Mouse (Mus musculus): ENCODE data around the gene Tfap4. TPM values are rescaled to one million over a fixed set of nuclear protein-coding genes. Genes with fewer than 3 reads are reported as not detected.
"Not testable (repeated sequence)": the region's sequence is repeated elsewhere in the genome, so short reads cannot be mapped to it uniquely, and the experiment has no call there.

The Tfap4 gene
- polyA plus RNA-seq, 1 experiment from 2014 or later, result 8.1 TPM

DNA sequence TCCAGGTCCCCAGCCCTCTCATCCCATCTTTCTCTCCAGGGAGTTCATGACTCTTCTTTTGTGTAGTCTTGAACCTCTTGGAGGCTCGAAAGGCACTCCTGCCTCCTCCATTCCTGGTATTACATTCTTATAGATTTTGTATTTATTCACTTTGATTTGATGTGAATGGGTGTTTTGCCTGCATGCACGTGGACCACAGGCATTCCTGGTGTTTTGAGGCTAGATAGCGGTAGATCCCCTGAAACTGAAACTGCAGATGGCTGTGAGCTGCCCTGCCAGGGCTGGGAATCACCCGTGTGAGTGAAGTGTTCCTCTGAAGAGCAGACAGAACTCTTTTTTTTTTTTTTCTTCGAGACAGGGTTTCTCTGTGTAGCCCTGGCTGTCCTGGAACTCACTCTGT lies 24.8 kb upstream of the Tfap4 start:
- no peaks in the 10 kb centered on the region for H3K36me3 ChIP-seq (ENCODE audit: control insufficient read depth, insufficient read depth)
- H3K4me3 ChIP-seq (ENCODE audit: low read length), result no peak overlapping the region
- no peaks in the 10 kb centered on the region for H3K9me3 ChIP-seq (replicated peaks; ENCODE audit: control insufficient read depth, low read length)
- ATAC-seq (replicated peaks; ENCODE audit: extremely low read depth, insufficient read depth, low FRiP score), result no peak
- peaks cover 17% of the 10 kb centered on the region for H3K4me1 ChIP-seq (ENCODE audit: control insufficient read depth, insufficient read depth, low read length)
- 67% methylated on average over 5 of the region's 5 CpGs for WGBS
- no peak overlapping the region for H3K9ac ChIP-seq (ENCODE audit: low read length)
- H3K4me2 ChIP-seq (ENCODE audit: low read depth, low read length), result no peak overlapping the region
- H3K27ac ChIP-seq (ENCODE audit: low read length), result no peak overlapping the region
- H3K27me3 ChIP-seq (ENCODE audit: control insufficient read depth, insufficient read depth, low read length), result no peaks in the 10 kb centered on the region

GRCm38 (mm10) chr16:4583807-4584206 lies 24.2 kb upstream of the Tfap4 start:
- H3K27ac ChIP-seq (ENCODE audit: low read length), result no peak overlapping the region

GRCm38 (mm10) chr16:4581179-4581578 lies 21.5 kb upstream of the Tfap4 start:
- H3K4me3 ChIP-seq (ENCODE audit: low read length); H3K27me3 ChIP-seq (ENCODE audit: control insufficient read depth, insufficient read depth, low read length); H3K36me3 ChIP-seq (ENCODE audit: control insufficient read depth, insufficient read depth); H3K9me3 ChIP-seq (replicated peaks; ENCODE audit: control insufficient read depth, low read length); H3K4me2 ChIP-seq (ENCODE audit: low read depth, low read length); H3K4me1 ChIP-seq (ENCODE audit: control insufficient read depth, insufficient read depth, low read length); ATAC-seq (replicated peaks; ENCODE audit: extremely low read depth, insufficient read depth, low FRiP score); H3K27ac ChIP-seq (ENCODE audit: low read length); H3K9ac ChIP-seq (ENCODE audit: low read length): not testable (repeated sequence)
- WGBS, result 82% methylated on average over 4 of the region's 4 CpGs

More at GRCm38 (mm10) chr16:4583807-4584206, 24.2 kb upstream of the Tfap4 start:
- 69% methylated on average over 3 of the region's 3 CpGs for WGBS
- Histone ChIP-seq H3K36me3 (ENCODE audit: control insufficient read depth, insufficient read depth) (no peaks in the 10 kb centered on the region), H3K4me1 (ENCODE audit: control insufficient read depth, insufficient read depth, low read length) (peaks cover 17% of the 10 kb centered on the region), H3K9me3 (replicated peaks; ENCODE audit: control insufficient read depth, low read length) (no peaks in the 10 kb centered on the region), H3K4me3 (ENCODE audit: low read length) (no peak overlapping the region), H3K9ac (ENCODE audit: low read length) (no peak overlapping the region), H3K27me3 (ENCODE audit: control insufficient read depth, insufficient read depth, low read length) (no peaks in the 10 kb centered on the region), H3K4me2 (ENCODE audit: low read depth, low read length) (no peak overlapping the region)
- ATAC-seq (replicated peaks; ENCODE audit: extremely low read depth, insufficient read depth, low FRiP score), result no peak

GRCm38 (mm10) chr16:4578630-4579029 lies 19.0 kb upstream of the Tfap4 start:
- Histone ChIP-seq H3K36me3 (ENCODE audit: control insufficient read depth, insufficient read depth) (no peaks in the 10 kb centered on the region), H3K4me2 (ENCODE audit: low read depth, low read length) (no peak overlapping the region), H3K4me3 (ENCODE audit: low read length) (no peak overlapping the region), H3K4me1 (ENCODE audit: control insufficient read depth, insufficient read depth, low read length) (no peaks in the 10 kb centered on the region), H3K9me3 (replicated peaks; ENCODE audit: control insufficient read depth, low read length) (no peaks in the 10 kb centered on the region), H3K9ac (ENCODE audit: low read length) (no peak overlapping the region), H3K27ac (ENCODE audit: low read length) (no peak overlapping the region), H3K27me3 (ENCODE audit: control insufficient read depth, insufficient read depth, low read length) (no peaks in the 10 kb centered on the region)
- WGBS, result 55% methylated on average over 7 of the region's 7 CpGs
- no peak for ATAC-seq (replicated peaks; ENCODE audit: extremely low read depth, insufficient read depth, low FRiP score)

DNA sequence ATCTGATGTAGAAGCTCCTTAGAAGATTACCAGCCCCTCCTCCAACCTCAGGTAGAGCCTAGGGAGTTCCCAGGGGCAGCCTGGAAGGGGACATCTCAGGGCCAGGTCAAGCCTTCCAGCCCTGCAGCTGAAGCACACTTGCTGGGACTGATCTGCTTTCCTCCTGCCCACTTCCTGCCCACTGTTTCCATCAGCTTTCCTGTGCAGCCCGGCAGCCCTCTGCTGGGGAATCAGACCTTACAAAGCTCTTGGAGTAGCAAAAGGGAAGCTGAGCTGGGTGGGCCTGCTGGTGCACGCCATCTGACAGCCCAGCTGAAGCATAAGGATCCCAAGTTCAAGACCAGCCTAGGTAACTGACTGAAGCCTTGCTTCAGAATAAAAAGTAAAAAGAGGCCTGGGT lies 17.2 kb upstream of the Tfap4 start:
- ATAC-seq (replicated peaks; ENCODE audit: extremely low read depth, insufficient read depth, low FRiP score), result peak; percentile 32; the same call in 1 of the 2 replicates
- Histone ChIP-seq H3K27ac (ENCODE audit: low read length) (no peak overlapping the region), H3K9me3 (replicated peaks; ENCODE audit: control insufficient read depth, low read length) (no peaks in the 10 kb centered on the region), H3K4me3 (ENCODE audit: low read length) (no peak overlapping the region), H3K4me1 (ENCODE audit: control insufficient read depth, insufficient read depth, low read length) (no peaks in the 10 kb centered on the region), H3K36me3 (ENCODE audit: control insufficient read depth, insufficient read depth) (no peaks in the 10 kb centered on the region), H3K27me3 (ENCODE audit: control insufficient read depth, insufficient read depth, low read length) (no peaks in the 10 kb centered on the region), H3K4me2 (ENCODE audit: low read depth, low read length) (no peak overlapping the region), H3K9ac (ENCODE audit: low read length) (no peak overlapping the region)
- WGBS, result 34% methylated on average over 2 of the region's 2 CpGs

GRCm38 (mm10) chr16:4576038-4576437 lies 16.4 kb upstream of the Tfap4 start:
- Histone ChIP-seq H3K4me3 (ENCODE audit: low read length) (no peak overlapping the region), H3K27me3 (ENCODE audit: control insufficient read depth, insufficient read depth, low read length) (no peaks in the 10 kb centered on the region), H3K9ac (ENCODE audit: low read length) (no peak overlapping the region), H3K4me1 (ENCODE audit: control insufficient read depth, insufficient read depth, low read length) (peaks cover 2% of the 10 kb centered on the region; the same call in 1 of the 2 replicates), H3K9me3 (replicated peaks; ENCODE audit: control insufficient read depth, low read length) (no peaks in the 10 kb centered on the region), H3K27ac (ENCODE audit: low read length) (no peak overlapping the region), H3K4me2 (ENCODE audit: low read depth, low read length) (no peak overlapping the region), H3K36me3 (ENCODE audit: control insufficient read depth, insufficient read depth) (no peaks in the 10 kb centered on the region)
- ATAC-seq (replicated peaks; ENCODE audit: extremely low read depth, insufficient read depth, low FRiP score), result no peak
- WGBS, result 57% methylated on average over 2 of the region's 2 CpGs

- Histone ChIP-seq H3K9ac (ENCODE audit: low read length) (no peak overlapping the region; the same call in 1 of the 2 replicates), H3K27ac (ENCODE audit: low read length) (no peak overlapping the region), H3K4me2 (ENCODE audit: low read depth, low read length) (no peak overlapping the region), H3K27me3 (ENCODE audit: control insufficient read depth, insufficient read depth, low read length) (no peaks in the 10 kb centered on the region), H3K9me3 (replicated peaks; ENCODE audit: control insufficient read depth, low read length) (no peaks in the 10 kb centered on the region), H3K4me1 (ENCODE audit: control insufficient read depth, insufficient read depth, low read length) (peaks cover 8% of the 10 kb centered on the region), H3K36me3 (ENCODE audit: control insufficient read depth, insufficient read depth) (no peaks in the 10 kb centered on the region), H3K4me3 (ENCODE audit: low read length) (no peak overlapping the region)
- ATAC-seq (replicated peaks; ENCODE audit: extremely low read depth, insufficient read depth, low FRiP score), result no peak
- 51% methylated on average over 4 of the region's 4 CpGs for WGBS
Measured at GRCm38 (mm10) chr16:4570737-4571136, 11.1 kb upstream of the Tfap4 start.

DNA sequence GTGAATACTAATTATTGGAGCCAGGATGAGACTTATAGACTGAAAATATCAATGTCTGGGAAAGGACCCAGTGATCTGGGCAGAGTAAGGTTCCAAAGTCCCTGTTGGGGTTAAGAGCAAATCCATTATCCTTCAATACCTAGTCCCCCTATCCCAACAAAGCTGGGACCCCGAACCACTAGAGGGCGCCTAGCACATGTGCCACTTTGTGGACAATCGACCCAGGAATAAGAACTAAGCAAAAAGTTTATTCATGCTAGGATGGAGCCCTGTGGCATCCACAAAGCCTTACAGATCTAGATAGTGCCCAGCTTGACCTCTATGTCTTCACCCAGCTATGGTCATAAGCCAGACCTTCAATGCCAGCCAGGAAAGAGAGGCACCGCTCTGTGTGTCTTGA lies 8.3 kb upstream of the Tfap4 start:
- ATAC-seq (replicated peaks; ENCODE audit: extremely low read depth, insufficient read depth, low FRiP score), result peak; percentile 71; the same call in 1 of the 2 replicates
- H3K4me1 ChIP-seq (ENCODE audit: control insufficient read depth, insufficient read depth, low read length), result peaks cover 8% of the 10 kb centered on the region
- H3K4me2 ChIP-seq (ENCODE audit: low read depth, low read length), result no peak overlapping the region
- H3K4me3 ChIP-seq (ENCODE audit: low read length), result no peak overlapping the region
- no peaks in the 10 kb centered on the region for H3K36me3 ChIP-seq (ENCODE audit: control insufficient read depth, insufficient read depth)
- H3K27me3 ChIP-seq (ENCODE audit: control insufficient read depth, insufficient read depth, low read length), result no peaks in the 10 kb centered on the region
- 16% methylated on average over 4 of the region's 4 CpGs for WGBS
- no peak overlapping the region for H3K9ac ChIP-seq (ENCODE audit: low read length)
- H3K27ac ChIP-seq (ENCODE audit: low read length), result no peak overlapping the region
- no peaks in the 10 kb centered on the region for H3K9me3 ChIP-seq (replicated peaks; ENCODE audit: control insufficient read depth, low read length)

DNA sequence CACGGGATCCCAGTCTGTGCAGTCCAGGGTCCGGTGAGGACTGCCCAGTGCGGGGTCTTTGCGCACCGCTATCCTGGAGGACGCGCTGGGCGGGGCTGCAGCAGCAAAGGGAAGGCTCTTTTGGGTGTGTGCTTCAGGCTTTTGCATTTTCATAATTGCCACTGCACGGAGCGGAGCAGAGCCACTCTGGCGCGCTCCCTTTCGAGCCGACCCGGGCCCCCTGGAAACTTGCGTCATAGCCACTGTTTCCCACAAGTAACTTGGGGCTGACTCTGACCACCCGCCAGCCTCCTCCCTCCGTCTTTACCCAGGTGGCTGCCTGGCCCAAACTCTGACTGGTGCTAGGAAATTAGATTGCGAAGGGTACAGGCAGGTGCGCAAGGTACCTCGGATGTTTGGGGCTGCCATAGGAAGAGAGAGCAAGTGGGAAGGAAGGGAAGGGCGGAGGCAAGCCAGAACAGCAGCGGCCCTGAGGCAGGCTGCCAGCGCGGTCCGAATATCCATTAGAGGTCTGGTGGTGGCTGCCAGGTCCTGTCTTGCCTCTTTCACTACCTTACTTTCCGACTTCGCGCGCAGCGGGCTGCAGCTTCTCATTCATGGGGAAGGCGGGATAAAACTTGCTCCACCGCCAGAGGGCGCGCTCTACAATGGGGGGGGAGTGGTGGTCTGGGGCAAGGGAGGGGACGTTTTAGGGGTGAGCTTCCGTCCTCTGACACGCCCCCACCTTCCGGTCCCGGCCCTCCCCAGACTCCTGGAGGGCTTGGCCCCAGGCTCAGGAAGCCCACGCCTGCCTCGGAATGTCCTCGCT lies 695 bp upstream of the Tfap4 start:
- ATAC-seq (replicated peaks; ENCODE audit: extremely low read depth, insufficient read depth, low FRiP score), result peak; percentile 26
- Histone ChIP-seq H3K9ac (ENCODE audit: low read length) (peak overlapping the region; percentile 85), H3K36me3 (ENCODE audit: control insufficient read depth, insufficient read depth) (no peaks in the 10 kb centered on the region), H3K27ac (ENCODE audit: low read length) (peak overlapping the region; percentile 90), H3K4me1 (ENCODE audit: control insufficient read depth, insufficient read depth, low read length) (peaks cover 22% of the 10 kb centered on the region), H3K27me3 (ENCODE audit: control insufficient read depth, insufficient read depth, low read length) (no peaks in the 10 kb centered on the region), H3K9me3 (replicated peaks; ENCODE audit: control insufficient read depth, low read length) (no peaks in the 10 kb centered on the region), H3K4me3 (ENCODE audit: low read length) (peak overlapping the region; percentile 87), H3K4me2 (ENCODE audit: low read depth, low read length) (peak overlapping the region; percentile 99)
- WGBS, result 1% methylated on average over 43 of the region's 43 CpGs
